Mouse (Mus musculus) brain, embryonic 14.5 days (tissue): ENCODE results near the gene Ehbp1l1.

Source experiments
- CTCF ChIP-seq: fragments of 200-500 bp; IDR thresholded peaks from 2 replicates; pipeline ENCODE4 v1.5.1; 2012; ENCODE audit warnings: inconsistent platforms, mild to moderate bottlenecking, moderate library complexity, borderline replicate concordance; ENCODE audit not compliant: insufficient read depth, insufficient read length; ENCODE audit errors: extremely low read depth
- POLR2A ChIP-seq: fragments of 200-500 bp; IDR thresholded peaks from 2 replicates; pipeline ENCODE4 v1.6.1; 2012; ENCODE audit warnings: mild to moderate bottlenecking, inconsistent platforms, borderline replicate concordance; ENCODE audit not compliant: poor library complexity, insufficient read depth, insufficient read length, severe bottlenecking; ENCODE audit errors: extremely low read depth

DNA sequence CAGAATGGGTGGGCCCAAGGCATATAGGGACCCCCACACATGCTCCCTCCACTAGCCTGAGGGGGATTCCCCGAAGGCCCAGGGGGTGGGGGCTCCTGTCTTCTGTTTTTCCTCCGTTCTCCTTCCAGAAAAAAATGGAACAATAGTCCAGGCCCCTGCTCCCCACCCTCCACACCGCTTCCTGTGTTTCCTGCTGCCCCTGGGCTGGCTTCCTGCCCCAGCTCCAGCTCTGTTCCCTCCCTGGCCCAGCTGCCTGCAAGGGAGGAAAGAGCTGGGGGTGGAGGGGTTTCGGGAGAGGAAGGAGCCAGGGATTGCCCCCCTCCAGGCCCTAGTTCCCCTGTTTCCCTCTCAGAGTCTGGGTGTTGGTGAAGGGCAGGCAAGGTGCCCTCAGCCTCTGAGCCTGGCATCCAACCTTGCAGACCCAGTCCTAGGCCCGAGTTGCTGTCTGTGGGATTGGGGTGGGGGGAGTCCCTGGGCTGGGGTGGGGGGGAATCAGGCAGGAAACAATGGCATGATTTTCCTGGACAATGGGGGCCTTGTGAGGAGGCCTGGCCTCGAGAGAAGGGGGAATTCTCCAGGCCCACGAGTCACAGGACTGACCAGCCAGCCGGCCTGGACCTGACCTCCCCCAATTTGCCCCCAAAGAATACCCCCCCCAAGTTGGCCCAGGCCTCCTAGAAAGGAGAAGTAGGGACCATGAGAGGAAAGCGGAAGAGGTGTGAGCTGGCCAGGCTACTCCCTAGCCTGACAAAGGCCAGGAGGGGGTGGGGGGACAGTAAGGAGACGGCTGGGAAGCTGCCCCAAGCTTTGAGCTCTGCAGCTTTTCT, 33.8 kb downstream of the Ehbp1l1 start:
- TF ChIP-seq CTCF (no peak), POLR2A (no peak)
